Mouse (Mus musculus) limb, embryonic 12.5 days (tissue): ENCODE results near the gene Arid1b. TPM values are rescaled to one million over a fixed set of nuclear protein-coding genes. Genes with fewer than 3 reads are reported as not detected.

Experiments used
- ATAC-seq: fragments of 200-750 bp; cut with Nextera tagmentation; 2 replicates; pipeline ENCODE4 v1.8.0; 2017; ENCODE audit warnings: low read depth, moderate TSS enrichment; ENCODE audit not compliant: insufficient number of reproducible peaks, insufficient read depth, low FRiP score, low TSS enrichment
- H3K27ac ChIP-seq: fragments of 300-500 bp; sonication (generic); 2 replicates; pipeline ENCODE4 v1.5.1; 2016; ENCODE audit warnings: mild to moderate bottlenecking, moderate library complexity
- H3K27me3 ChIP-seq: fragments of 300-500 bp; sonication (generic); 2 replicates; pipeline ENCODE4 v1.6.1; 2016; ENCODE audit warnings: mild to moderate bottlenecking, moderate library complexity
- H3K36me3 ChIP-seq: fragments of 300-500 bp; sonication (generic); 2 replicates; pipeline ENCODE4 v1.6.1; 2016; ENCODE audit warnings: mild to moderate bottlenecking, moderate library complexity
- H3K4me1 ChIP-seq: fragments of 300-500 bp; sonication (generic); replicated peaks from 2 replicates; pipeline ENCODE4 v1.6.1; 2016
- H3K4me2 ChIP-seq: fragments of 300-500 bp; sonication (generic); 2 replicates; pipeline ENCODE4 v1.6.1; 2016; ENCODE audit warnings: mild to moderate bottlenecking, moderate library complexity
- H3K4me3 ChIP-seq: fragments of 300-500 bp; sonication (generic); replicated peaks from 2 replicates; pipeline ENCODE4 v1.5.1; 2016; ENCODE audit warnings: mild to moderate bottlenecking
- H3K9ac ChIP-seq: fragments of 300-500 bp; sonication (generic); replicated peaks from 2 replicates; pipeline ENCODE4 v1.6.1; 2016; ENCODE audit warnings: mild to moderate bottlenecking, moderate library complexity
- H3K9me3 ChIP-seq: fragments of 300-500 bp; sonication (generic); 2 replicates; pipeline ENCODE4 v1.6.1; 2016; ENCODE audit warnings: mild to moderate bottlenecking, moderate library complexity
- WGBS: fragments of 180-500 bp; shearing (Covaris S2); methylation state at CpG from one replicate; pipeline ENCODE4 v1.1.7; 2016; 5-methylcytosine and 5-hydroxymethylcytosine counted together
- polyA plus RNA-seq: library from polyadenylated mRNA; unstranded; fragments of >200 nt; fragmentation: Nextera tagmentation; extraction: Ambion mirVana; gene quantifications from 2 replicates; pipeline ENCODE4 v1.2.1, GENCODE M21; 2016

The Arid1b gene
- polyA plus RNA-seq, 1 experiment from 2014 or later: 18.2 TPM

- H3K27ac ChIP-seq: no peak overlapping the region
- H3K4me2 ChIP-seq: no peak overlapping the region
- peaks cover 20% of the 10 kb centered on the region for H3K4me1 ChIP-seq
- no peaks in the 10 kb centered on the region for H3K9me3 ChIP-seq
- H3K27me3 ChIP-seq: no peaks in the 10 kb centered on the region
- ATAC-seq: no peak
- 90% methylated on average over 3 of the region's 3 CpGs for whole genome bisulfite sequencing
- H3K36me3 ChIP-seq: peaks cover 38% of the 10 kb centered on the region
- H3K4me3 ChIP-seq: no peak overlapping the region
- no peak overlapping the region for H3K9ac ChIP-seq
Measured at GRCm38 (mm10) chr17:5264783-5265182, 270.7 kb downstream of the Arid1b start.

DNA sequence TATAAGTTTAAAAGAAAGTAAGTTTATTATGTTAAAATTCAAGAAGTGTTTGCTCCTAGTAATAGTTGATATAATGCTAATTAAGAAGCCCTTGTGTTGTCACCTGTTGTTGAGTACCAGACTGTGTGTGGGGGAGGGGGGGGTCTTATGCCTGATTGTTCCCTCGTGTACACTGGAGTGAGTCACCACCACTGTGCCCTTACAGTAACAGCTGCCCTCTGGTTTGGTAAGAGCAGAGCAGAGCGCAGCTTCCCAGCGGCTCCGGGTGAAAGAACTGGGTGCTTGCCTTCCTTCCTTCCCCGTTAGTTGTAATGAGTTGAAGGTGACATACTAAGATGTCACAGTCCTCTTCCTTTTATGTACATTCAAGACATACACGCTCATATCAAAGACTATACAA lies 271.5 kb downstream of the Arid1b start:
- Histone ChIP-seq H3K4me1 (peaks cover 16% of the 10 kb centered on the region), H3K36me3 (peaks cover 45% of the 10 kb centered on the region), H3K27me3 (no peaks in the 10 kb centered on the region), H3K4me2 (no peak overlapping the region), H3K9ac (no peak overlapping the region), H3K27ac (no peak overlapping the region), H3K4me3 (no peak overlapping the region), H3K9me3 (no peaks in the 10 kb centered on the region)
- WGBS: 78% methylated on average over 6 of the region's 6 CpGs
- ATAC-seq: no peak

GRCm38 (mm10) chr17:5267747-5268146 lies 273.6 kb downstream of the Arid1b start:
- Histone ChIP-seq H3K27me3 (no peaks in the 10 kb centered on the region), H3K27ac (no peak overlapping the region), H3K36me3 (peaks cover 51% of the 10 kb centered on the region), H3K9me3 (no peaks in the 10 kb centered on the region), H3K9ac (no peak overlapping the region), H3K4me2 (no peak overlapping the region), H3K4me3 (no peak overlapping the region), H3K4me1 (peaks cover 12% of the 10 kb centered on the region; the same call in 1 of the 2 replicates)
- WGBS: 84% methylated on average over 6 of the region's 6 CpGs
- ATAC-seq: no peak

GRCm38 (mm10) chr17:5269302-5269701 lies 275.2 kb downstream of the Arid1b start:
- H3K9me3 ChIP-seq: no peaks in the 10 kb centered on the region
- no peak for ATAC-seq
- no peak overlapping the region for H3K4me2 ChIP-seq
- WGBS: 81% methylated on average over 10 of the region's 10 CpGs
- H3K27me3 ChIP-seq: no peaks in the 10 kb centered on the region
- H3K4me3 ChIP-seq: no peak overlapping the region
- no peak overlapping the region for H3K9ac ChIP-seq
- H3K27ac ChIP-seq: no peak overlapping the region
- peaks cover 50% of the 10 kb centered on the region for H3K36me3 ChIP-seq
- peaks cover 12% of the 10 kb centered on the region for H3K4me1 ChIP-seq

- H3K9me3 ChIP-seq: no peaks in the 10 kb centered on the region
- H3K4me2 ChIP-seq: no peak overlapping the region
- ATAC-seq: no peak
- 91% methylated on average over 16 of the region's 16 CpGs for WGBS
- H3K27me3 ChIP-seq: no peaks in the 10 kb centered on the region
- H3K36me3 ChIP-seq: peaks cover 46% of the 10 kb centered on the region
- H3K4me3 ChIP-seq: no peak overlapping the region
- H3K4me1 ChIP-seq: peaks cover 12% of the 10 kb centered on the region
- H3K9ac ChIP-seq: no peak overlapping the region
- H3K27ac ChIP-seq: no peak overlapping the region
Measured at GRCm38 (mm10) chr17:5269774-5270173, 275.6 kb downstream of the Arid1b start.

GRCm38 (mm10) chr17:5270823-5271222 lies 276.7 kb downstream of the Arid1b start:
- no peak overlapping the region for H3K27ac ChIP-seq
- no peak overlapping the region for H3K4me3 ChIP-seq
- no peak overlapping the region for H3K4me2 ChIP-seq
- no peak for ATAC-seq
- no peak overlapping the region for H3K9ac ChIP-seq
- H3K9me3 ChIP-seq: no peaks in the 10 kb centered on the region
- H3K36me3 ChIP-seq: peaks cover 41% of the 10 kb centered on the region
- WGBS: 78% methylated on average over 6 of the region's 6 CpGs
- H3K4me1 ChIP-seq: peaks cover 18% of the 10 kb centered on the region
- H3K27me3 ChIP-seq: no peaks in the 10 kb centered on the region

GRCm38 (mm10) chr17:5273118-5273517 lies 279.0 kb downstream of the Arid1b start:
- Histone ChIP-seq H3K4me2 (no peak overlapping the region), H3K4me3 (no peak overlapping the region), H3K27me3 (no peaks in the 10 kb centered on the region), H3K4me1 (peaks cover 14% of the 10 kb centered on the region), H3K36me3 (peaks cover 33% of the 10 kb centered on the region), H3K9ac (no peak overlapping the region), H3K27ac (no peak overlapping the region), H3K9me3 (no peaks in the 10 kb centered on the region)
- no peak for ATAC-seq
- 90% methylated on average over 3 of the region's 3 CpGs for WGBS

GRCm38 (mm10) chr17:5273685-5274084 lies 279.6 kb downstream of the Arid1b start:
- Histone ChIP-seq H3K4me3 (no peak overlapping the region), H3K4me1 (peaks cover 14% of the 10 kb centered on the region), H3K9me3 (no peaks in the 10 kb centered on the region), H3K4me2 (no peak overlapping the region), H3K27me3 (no peaks in the 10 kb centered on the region), H3K36me3 (peaks cover 32% of the 10 kb centered on the region), H3K27ac (no peak overlapping the region), H3K9ac (no peak overlapping the region)
- WGBS: 69% methylated on average over 3 of the region's 3 CpGs
- no peak for ATAC-seq

GRCm38 (mm10) chr17:5274429-5274828 lies 280.3 kb downstream of the Arid1b start:
- 71% methylated on average over 3 of the region's 3 CpGs for WGBS
- H3K9me3 ChIP-seq: no peaks in the 10 kb centered on the region
- H3K4me3 ChIP-seq: no peak overlapping the region
- H3K4me2 ChIP-seq: no peak overlapping the region
- no peak overlapping the region for H3K9ac ChIP-seq
- no peak for ATAC-seq
- peaks cover 14% of the 10 kb centered on the region for H3K4me1 ChIP-seq
- 0 out of 2 replicates have a peak overlapping the region, but pooled peaks have one; percentile 12 for H3K27ac ChIP-seq
- H3K36me3 ChIP-seq: peaks cover 33% of the 10 kb centered on the region
- no peaks in the 10 kb centered on the region for H3K27me3 ChIP-seq

DNA sequence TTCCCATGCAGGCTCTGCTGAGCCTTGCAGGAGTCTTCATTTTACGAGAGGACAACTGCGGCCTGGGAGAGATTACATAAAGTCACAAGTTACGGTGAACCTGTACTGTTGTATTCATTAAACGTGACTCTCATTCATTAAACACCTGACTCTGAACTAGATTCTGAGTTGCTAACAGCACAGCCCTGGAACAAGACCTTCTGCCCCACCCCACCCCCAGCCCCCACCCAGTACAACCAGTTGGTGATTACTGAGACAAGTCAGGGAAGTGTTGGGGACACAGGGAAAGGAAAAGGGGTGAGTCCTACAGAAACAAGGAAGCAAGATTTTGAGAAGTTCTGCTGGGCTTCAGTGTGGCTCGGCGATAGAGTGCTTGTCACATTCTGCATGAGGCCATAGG lies 281.6 kb downstream of the Arid1b start:
- Histone ChIP-seq H3K9me3 (no peaks in the 10 kb centered on the region), H3K9ac (no peak overlapping the region), H3K4me3 (no peak overlapping the region), H3K27ac (no peak overlapping the region), H3K27me3 (no peaks in the 10 kb centered on the region), H3K36me3 (peaks cover 34% of the 10 kb centered on the region), H3K4me2 (no peak overlapping the region), H3K4me1 (peaks cover 14% of the 10 kb centered on the region)
- ATAC-seq: no peak
- 68% methylated on average over 6 of the region's 6 CpGs for WGBS

DNA sequence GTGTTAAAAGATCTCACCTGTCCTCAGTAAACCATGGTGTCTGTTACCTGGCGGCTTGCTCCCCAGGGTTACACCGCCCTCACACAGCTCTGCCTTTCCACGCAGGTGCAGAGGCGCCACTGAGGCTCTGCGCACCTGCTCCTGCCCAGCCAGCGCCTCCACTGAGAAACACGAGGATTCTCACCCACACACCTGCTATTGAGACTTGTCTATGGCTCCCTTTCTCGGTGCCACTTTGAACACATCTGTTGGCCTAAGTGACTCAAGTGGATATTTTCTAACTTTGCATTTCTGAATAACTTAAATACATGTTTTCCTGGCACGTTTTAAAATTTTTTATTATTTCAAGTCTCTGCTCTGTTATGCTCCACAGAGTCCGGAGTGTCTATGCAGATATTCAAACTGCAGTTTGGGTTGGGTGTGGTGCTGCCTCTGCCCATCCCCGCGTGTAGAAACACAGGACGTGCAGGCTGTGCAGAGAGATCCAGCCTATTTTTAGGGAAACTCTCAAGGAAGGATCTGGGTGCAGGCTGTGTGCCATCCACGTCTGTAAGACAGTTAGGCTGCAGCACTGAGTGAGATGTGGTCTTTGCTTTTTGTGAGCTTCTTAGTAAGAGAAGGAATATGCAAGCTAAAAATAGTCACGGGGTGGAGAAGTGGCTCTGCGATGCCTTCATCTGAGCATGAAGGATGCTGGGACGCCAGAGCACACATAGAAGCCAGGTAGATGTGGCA lies 283.2 kb downstream of the Arid1b start:
- H3K4me3 ChIP-seq: no peak overlapping the region
- no peaks in the 10 kb centered on the region for H3K27me3 ChIP-seq
- no peak for ATAC-seq
- H3K27ac ChIP-seq: no peak overlapping the region
- H3K9me3 ChIP-seq: no peaks in the 10 kb centered on the region
- no peak overlapping the region for H3K9ac ChIP-seq
- peaks cover 41% of the 10 kb centered on the region for H3K36me3 ChIP-seq
- no peak overlapping the region for H3K4me2 ChIP-seq
- peaks cover 11% of the 10 kb centered on the region for H3K4me1 ChIP-seq
- WGBS: 90% methylated on average over 17 of the region's 17 CpGs

DNA sequence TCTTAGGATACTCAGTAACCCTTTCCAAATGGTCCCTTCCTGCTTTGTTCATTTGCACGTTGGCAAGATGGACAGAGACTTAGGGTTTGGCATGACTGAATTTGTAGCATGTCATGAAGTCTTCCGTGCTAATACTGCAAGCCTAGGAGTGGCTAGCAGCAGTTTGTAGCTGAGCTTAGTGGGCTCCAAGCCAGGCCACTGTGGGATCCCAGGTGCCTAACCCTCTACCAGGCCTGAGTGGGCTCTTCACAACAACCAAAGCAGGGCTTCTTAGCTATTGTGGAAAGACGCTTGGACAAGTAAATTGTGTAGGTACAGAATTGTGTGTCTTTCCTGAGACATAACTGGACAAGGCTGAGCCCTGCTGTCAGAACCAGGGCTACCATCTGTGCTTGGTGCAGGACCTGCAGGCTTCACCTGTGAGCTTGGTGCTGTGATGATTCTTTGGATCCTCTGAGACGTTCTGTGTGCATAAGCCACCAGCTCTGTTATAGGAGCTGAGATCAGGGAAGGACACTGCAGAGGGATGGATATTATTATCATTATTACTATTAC lies 286.4 kb downstream of the Arid1b start:
- ATAC-seq: no peak
- Histone ChIP-seq H3K9me3 (no peaks in the 10 kb centered on the region), H3K27ac (no peak overlapping the region), H3K36me3 (peaks cover 54% of the 10 kb centered on the region), H3K27me3 (no peaks in the 10 kb centered on the region), H3K4me1 (peaks cover 12% of the 10 kb centered on the region), H3K9ac (no peak overlapping the region), H3K4me2 (no peak overlapping the region), H3K4me3 (no peak overlapping the region)
- WGBS: 92% methylated on average over 4 of the region's 4 CpGs
